Mouse (Mus musculus) midbrain, embryonic 10.5 days (tissue): ENCODE results near the gene Gas7. TPM values are rescaled to one million over a fixed set of nuclear protein-coding genes. Genes with fewer than 3 reads are reported as not detected.

Experiments used
- polyA plus RNA-seq: library from polyadenylated mRNA; unstranded; fragments of >200 nt; fragmentation: Nextera tagmentation; extraction: Ambion mirVana; gene quantifications from 2 replicates; pipeline ENCODE4 v1.2.1, GENCODE M21; 2016

Gene Gas7
- polyA plus RNA-seq, 1 experiment from 2014 or later, result 2.9 TPM

Other genes starting within 250 kb of the Gas7 start
- gene Myh4, start 217.4 kb upstream of the Gas7 start, polyA plus RNA-seq, result not detected in 2 replicates
- not detected in 2 replicates for gene Myh8, start 178.3 kb upstream of the Gas7 start, polyA plus RNA-seq
- 0.01 TPM in 1 of 2 replicates, not detected in the other for gene Myh13, start 133.8 kb upstream of the Gas7 start, polyA plus RNA-seq
- not detected in 2 replicates for gene Rcvrn, start 239.9 kb downstream of the Gas7 start, polyA plus RNA-seq